Mouse (Mus musculus) forebrain, embryonic 16.5 days (tissue): ENCODE data around the gene Olfr398. TPM values are rescaled to one million over a fixed set of nuclear protein-coding genes. Genes with fewer than 3 reads are reported as not detected.

Experiments used
- ATAC-seq: fragments of 200-750 bp; cut with Nextera tagmentation; 2 replicates; pipeline ENCODE4 v1.8.0; 2017; ENCODE audit warnings: mild to moderate bottlenecking, moderate library complexity
- H3K27ac ChIP-seq: fragments of 300-500 bp; sonication (generic); 2 replicates; pipeline ENCODE4 v1.5.1; 2014; ENCODE audit warnings: low read length, control low read depth
- H3K27me3 ChIP-seq: fragments of 300-500 bp; sonication (generic); replicated peaks from 2 replicates; pipeline ENCODE4 v1.6.1; 2014; ENCODE audit warnings: low read length; ENCODE audit not compliant: control insufficient read depth, insufficient read depth
- H3K36me3 ChIP-seq: fragments of 300-500 bp; sonication (generic); 2 replicates; pipeline ENCODE4 v1.6.1; 2014; ENCODE audit not compliant: control insufficient read depth, insufficient read depth
- H3K4me1 ChIP-seq: fragments of 300-500 bp; sonication (generic); replicated peaks from 2 replicates; pipeline ENCODE4 v1.6.1; 2014; ENCODE audit warnings: low read length; ENCODE audit not compliant: control insufficient read depth, insufficient read depth
- H3K4me2 ChIP-seq: fragments of 300-500 bp; sonication (generic); 2 replicates; pipeline ENCODE4 v1.6.1; 2014; ENCODE audit warnings: mild to moderate bottlenecking, low read length, control low read depth
- H3K4me3 ChIP-seq: fragments of 300-500 bp; sonication (generic); replicated peaks from 2 replicates; pipeline ENCODE4 v1.5.1; 2014; ENCODE audit warnings: mild to moderate bottlenecking, low read length, control low read depth
- H3K9ac ChIP-seq: fragments of 300-500 bp; sonication (generic); replicated peaks from 2 replicates; pipeline ENCODE4 v1.6.1; 2014; ENCODE audit warnings: low read depth, low read length, control low read depth
- H3K9me3 ChIP-seq: fragments of 300-500 bp; sonication (generic); 2 replicates; pipeline ENCODE4 v1.6.1; 2016; ENCODE audit warnings: low read length; ENCODE audit not compliant: control insufficient read depth
- WGBS: fragments of 180-500 bp; shearing (Covaris S2); extraction: QIAGEN DNeasy Blood & Tissue Kit; methylation state at CpG from one replicate; pipeline ENCODE4 v1.1.7; 2014; 5-methylcytosine and 5-hydroxymethylcytosine counted together
- polyA plus RNA-seq: library from polyadenylated mRNA; unstranded; fragments of >200 nt; fragmentation: Nextera tagmentation; extraction: Ambion mirVana; gene quantifications from 2 replicates; pipeline ENCODE4 v1.2.1, GENCODE M21; 2015

The Olfr398 gene
- not detected in 2 replicates for polyA plus RNA-seq

GRCm38 (mm10) chr11:73990307-73990706 is at the start of gene Olfr398:
Gene Olfr398, minus strand, starts transcription at chr11:73990407.
- no peak within 1 kb of the TSS for H3K4me3 ChIP-seq
- no peaks in the 10 kb centered on the region for H3K27me3 ChIP-seq
- ATAC-seq = no peak
- no peaks in the 10 kb centered on the region for H3K36me3 ChIP-seq
- no peaks in the 10 kb centered on the region for H3K4me1 ChIP-seq
- H3K9me3 ChIP-seq = peaks cover 6% of the 10 kb centered on the region
- H3K9ac ChIP-seq = no peak within 1 kb of the TSS
- H3K4me2 ChIP-seq = no peak within 1 kb of the TSS
- H3K27ac ChIP-seq = no peak within 1 kb of the TSS

DNA sequence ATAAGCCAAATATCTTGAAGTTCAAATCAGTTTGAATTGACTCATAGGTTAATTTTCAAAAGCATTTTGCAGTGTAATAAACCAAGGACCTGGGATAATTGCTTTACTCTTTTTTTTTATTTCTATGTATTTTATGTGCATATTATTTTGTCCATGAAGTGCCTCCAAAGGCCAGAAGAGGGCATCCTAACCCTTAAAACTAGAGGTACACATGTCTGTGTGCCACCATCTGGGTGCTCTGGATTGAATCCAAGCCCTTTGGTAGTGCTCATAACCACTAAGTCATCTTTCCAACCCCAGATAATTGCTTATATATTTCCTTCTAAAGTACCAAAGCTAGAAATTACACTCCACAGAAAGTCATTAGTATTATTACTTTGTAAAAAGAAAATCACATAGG is 2.9 kb upstream of the Olfr398 start:
- peaks cover 6% of the 10 kb centered on the region for H3K9me3 ChIP-seq
- H3K27ac ChIP-seq = no peak overlapping the region
- H3K36me3 ChIP-seq = no peaks in the 10 kb centered on the region
- no peaks in the 10 kb centered on the region for H3K27me3 ChIP-seq
- H3K4me3 ChIP-seq = no peak overlapping the region
- H3K9ac ChIP-seq = no peak overlapping the region
- no peak overlapping the region for H3K4me2 ChIP-seq
- no peaks in the 10 kb centered on the region for H3K4me1 ChIP-seq
- no peak for ATAC-seq

DNA sequence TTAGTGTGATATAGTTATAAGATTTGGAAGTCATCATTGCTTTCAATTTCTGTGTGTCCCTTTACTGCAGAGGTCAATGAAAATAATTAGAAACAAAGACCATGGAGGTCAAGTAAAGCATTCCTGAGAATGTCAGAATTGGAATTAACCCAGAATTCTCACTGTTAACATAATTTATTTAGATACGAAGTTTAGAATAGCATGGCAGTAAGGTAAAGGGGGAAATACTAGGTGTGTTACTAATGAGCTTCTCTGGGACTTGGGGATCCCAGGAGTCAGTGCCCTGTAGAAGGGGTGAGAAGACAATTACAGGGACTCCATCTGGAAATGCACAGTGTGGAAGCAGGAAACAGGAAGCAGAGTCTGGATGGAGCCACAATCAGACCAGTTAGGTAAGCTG is 29.7 kb downstream of the Olfr398 start, which contains the start of gene Olfr397:
TSS of gene Olfr397 (plus strand) at position 301 of the 400 bp plus-strand sequence.
- ATAC-seq = no peak
- no peaks in the 10 kb centered on the region for H3K36me3 ChIP-seq
- H3K4me2 ChIP-seq = no peak within 1 kb of the TSS
- H3K27me3 ChIP-seq = no peaks in the 10 kb centered on the region
- H3K9me3 ChIP-seq = 0 out of 2 replicates have a peak, but pooled peaks cover 2% of the 10 kb centered on the region
- WGBS = 78% methylated on average over 1 of the region's 1 CpGs
- H3K4me1 ChIP-seq = no peaks in the 10 kb centered on the region
- H3K27ac ChIP-seq = no peak within 1 kb of the TSS
- H3K4me3 ChIP-seq = no peak within 1 kb of the TSS
- no peak within 1 kb of the TSS for H3K9ac ChIP-seq

DNA sequence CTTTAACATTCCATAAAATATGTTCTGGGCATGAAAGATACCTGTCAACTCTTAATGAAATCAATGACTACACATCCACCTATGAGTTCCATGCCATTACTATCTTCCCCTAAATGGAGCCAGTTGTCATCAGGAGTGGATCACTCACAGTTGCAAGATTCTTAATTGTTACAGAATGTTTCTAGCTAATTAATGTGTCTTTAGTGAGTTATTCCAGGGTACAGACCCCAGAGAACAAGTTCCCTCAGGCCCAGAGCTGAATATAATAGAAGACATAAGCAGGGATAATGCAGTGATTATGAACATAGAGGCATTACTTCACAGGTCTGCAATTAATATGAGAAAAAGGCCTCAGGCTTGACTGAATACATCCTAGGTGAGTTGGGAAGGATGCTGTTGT is 53.8 kb downstream of the Olfr398 start, which contains the start of gene Olfr23:
TSS of gene Olfr23 (plus strand) at position 301 of the 400 bp plus-strand sequence.
- no peak within 1 kb of the TSS for H3K4me2 ChIP-seq
- no peak within 1 kb of the TSS for H3K9ac ChIP-seq
- no peak within 1 kb of the TSS for H3K4me3 ChIP-seq
- H3K27ac ChIP-seq = no peak within 1 kb of the TSS
- H3K27me3 ChIP-seq = no peaks in the 10 kb centered on the region
- H3K4me1 ChIP-seq = no peaks in the 10 kb centered on the region
- no peaks in the 10 kb centered on the region for H3K36me3 ChIP-seq
- H3K9me3 ChIP-seq = no peaks in the 10 kb centered on the region
- ATAC-seq = no peak

Other genes starting within 250 kb of the Olfr398 start
- gene Olfr389, start 209.7 kb downstream of the Olfr398 start, polyA plus RNA-seq = not detected in 2 replicates
- gene Olfr390, start 207.4 kb downstream of the Olfr398 start, polyA plus RNA-seq = not detected in 2 replicates
- gene Olfr391-ps, start 187.4 kb downstream of the Olfr398 start, polyA plus RNA-seq = not detected in 2 replicates
- not detected in 2 replicates for gene Olfr392, start 173.4 kb downstream of the Olfr398 start, polyA plus RNA-seq
- not detected in 2 replicates for gene Olfr393, start 139.0 kb downstream of the Olfr398 start, polyA plus RNA-seq
- gene Olfr394, start 99.6 kb downstream of the Olfr398 start, polyA plus RNA-seq = not detected in 2 replicates
- not detected in 2 replicates for gene Olfr395, start 81.1 kb downstream of the Olfr398 start, polyA plus RNA-seq
- not detected in 2 replicates for gene Olfr23, start 53.7 kb downstream of the Olfr398 start, polyA plus RNA-seq
- not detected in 2 replicates for gene Olfr397, start 29.6 kb downstream of the Olfr398 start, polyA plus RNA-seq
- gene Olfr139, start 66.1 kb upstream of the Olfr398 start, polyA plus RNA-seq = not detected in 2 replicates
- not detected in 2 replicates for gene Olfr399, start 66.2 kb upstream of the Olfr398 start, polyA plus RNA-seq
- not detected in 2 replicates for gene Zfp616, start 79.5 kb upstream of the Olfr398 start, polyA plus RNA-seq
- not detected in 2 replicates for gene Olfr401, start 123.3 kb upstream of the Olfr398 start, polyA plus RNA-seq
- not detected in 2 replicates for gene Olfr402, start 163.1 kb upstream of the Olfr398 start, polyA plus RNA-seq
- gene Olfr403, start 195.8 kb upstream of the Olfr398 start, polyA plus RNA-seq = not detected in 2 replicates
- not detected in 2 replicates for gene Olfr43, start 221.0 kb upstream of the Olfr398 start, polyA plus RNA-seq